Comparison of ENCODE assay signal across 1 mouse cellular context in the genomic region with DNA sequence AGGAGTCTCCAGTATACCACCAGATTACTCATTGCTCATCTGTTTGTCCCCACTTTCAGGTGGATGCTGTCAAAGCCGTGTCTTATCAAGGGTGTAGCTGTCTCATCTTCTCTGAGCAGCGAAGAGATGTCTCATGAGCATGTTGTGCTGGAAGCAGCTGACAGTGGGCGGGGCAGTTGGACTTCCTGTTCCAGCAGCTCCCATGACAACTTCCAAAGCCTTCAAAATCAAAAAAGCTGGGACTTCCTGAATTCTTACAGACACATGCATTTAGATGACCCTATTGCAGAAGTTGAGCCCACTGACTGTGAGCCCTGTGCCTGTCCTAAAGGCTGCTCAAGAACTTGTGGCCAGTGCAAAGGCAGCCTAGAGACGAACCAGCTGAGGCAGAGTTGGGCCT.
TF ChIP-seq lines count a peak whose summit lies in the region.

No protein-coding gene starts in this region.

TF ChIP-seq in MEL, 35 proteins besides CTCF, POLR2A, EP300 and RAD21 (continued from another document):
- TF ChIP-seq ZNF384 (IDR thresholded peaks at IDR 0.05; ENCODE audit: low read depth, low read length) (no peak), ELF1 (IDR thresholded peaks at IDR 0.05; ENCODE audit: low read depth, low read length) (0 out of 2 replicates have a peak, but pooled peaks have one; percentile 38)
